ENCODE assay signal across 10 mouse cellular contexts in genomic region chr11:100640159-100640906, GRCm38 (mm10). TPM values are rescaled to one million over a fixed set of nuclear protein-coding genes. Genes with fewer than 3 reads are reported as not detected.
A peak's percentile ranks its signal among the peaks of the same experiment; 100 is the strongest.
DNase-seq lines count a peak whose midpoint lies in the region; ATAC-seq and TF ChIP-seq lines count a peak whose summit lies in the region.
"Had no signal": no experiment of that assay in that cellular context is flagged by ENCODE, and none has a peak within 500 bp of the region (broad histone marks: within the 10 kb centered on the region; RNA-seq: fewer than 3 reads in every experiment).

No protein-coding gene starts in this region.

- TF ChIP-seq POLR2A in heart, adult 2 months (IDR thresholded peaks at IDR 0.05; ENCODE audit: insufficient read depth, low read depth, low read length), result no peak
- peak; percentile 29; the same call in 1 of the 2 replicates for TF ChIP-seq POLR2A in olfactory bulb, adult 2 months (IDR thresholded peaks at IDR 0.05; ENCODE audit: insufficient read depth, low read depth, low read length)

- WGBS in heart, adult 2 months, result 10% methylated on average over 52 of the region's 52 CpGs
- WGBS in forebrain, embryonic 12.5 days, result 7% methylated on average over 52 of the region's 52 CpGs
- WGBS in liver, embryonic 12.5 days (ENCODE audit: insufficient replicate concordance), result 9% methylated on average over 52 of the region's 52 CpGs
- WGBS in olfactory bulb, adult 2 months, result 8% methylated on average over 52 of the region's 52 CpGs

- H3K27me3 ChIP-seq in heart, adult 2 months (ENCODE audit: control insufficient read depth, insufficient read depth, low read length), result no peaks in the 10 kb centered on the region
- H3K27me3 ChIP-seq in forebrain, embryonic 12.5 days, result peaks cover 44% of the 10 kb centered on the region
- H3K27me3 ChIP-seq in liver, embryonic 12.5 days (replicated peaks), result peaks cover 93% of the 10 kb centered on the region

- peak overlapping the region; percentile 67 for H3K4me2 ChIP-seq in forebrain, embryonic 12.5 days
- peak overlapping the region; percentile 62 for H3K4me2 ChIP-seq in liver, embryonic 12.5 days

- peak; percentile 46; the same call in 1 of the 2 replicates for ATAC-seq in forebrain, embryonic 12.5 days (ENCODE audit: low FRiP score)
- ATAC-seq in liver, embryonic 12.5 days, result no peak; the same call in 1 of the 2 replicates
- ATAC-seq: Patski had no signal

- peak overlapping the region; percentile 3; the same call in 1 of the 2 replicates for H3K9ac ChIP-seq in heart, adult 2 months (ENCODE audit: low read depth, low read length)
- peak overlapping the region; percentile 45; the same call in 1 of the 2 replicates for H3K9ac ChIP-seq in forebrain, embryonic 12.5 days
- H3K9ac ChIP-seq in liver, embryonic 12.5 days, result no peak overlapping the region

- H3K9me3 ChIP-seq in forebrain, embryonic 12.5 days, result no peaks in the 10 kb centered on the region
- H3K9me3 ChIP-seq in liver, embryonic 12.5 days (replicated peaks), result no peaks in the 10 kb centered on the region

- no peak overlapping the region for H3K27ac ChIP-seq in heart, adult 2 months
- H3K27ac ChIP-seq in forebrain, embryonic 12.5 days, result no peak overlapping the region
- no peak overlapping the region for H3K27ac ChIP-seq in liver, embryonic 12.5 days
- 0 out of 2 replicates have a peak overlapping the region, but pooled peaks have one; percentile 1 for H3K27ac ChIP-seq in olfactory bulb, adult 2 months (ENCODE audit: insufficient read depth, low read depth, low read length)
- H3K27ac ChIP-seq: macrophage had no signal

- no peaks in the 10 kb centered on the region for H3K79me2 ChIP-seq in heart, adult 2 months (replicated peaks; ENCODE audit: control insufficient read depth, insufficient read depth, low read length)

- peak; percentile 31 to 48 for DNase-seq in heart, adult 2 months
- no peak for DNase-seq in heart, postnatal 25 days (ENCODE audit: low spot score)
- DNase-seq in ZHBTc4 (ENCODE audit: low read depth, low spot score), result peak; percentile 92
- peak; percentile 48 for DNase-seq in induced T-regulatory cell, adult 2 months (ENCODE audit: low read depth)
- no peak for DNase-seq in ovary, postnatal 10 days (ENCODE audit: low spot score)

- TF ChIP-seq CTCF in heart, adult 2 months (IDR thresholded peaks at IDR 0.05), result peak; percentile 59
- TF ChIP-seq CTCF in olfactory bulb, adult 2 months (IDR thresholded peaks at IDR 0.05; ENCODE audit: insufficient read depth, low read depth, low read length), result peak; percentile 42; the same call in 1 of the 2 replicates

- intact Hi-C loops in heart, adult 2 months (cut with DNase I), result no loop called here
- intact Hi-C loops in heart, postnatal 25 days (cut with DNase I), result no loop called here

- H3K36me3 ChIP-seq in heart, adult 2 months (ENCODE audit: control insufficient read depth, insufficient read depth, low read length), result no peaks in the 10 kb centered on the region
- H3K36me3 ChIP-seq in forebrain, embryonic 12.5 days (replicated peaks), result no peaks in the 10 kb centered on the region
- no peaks in the 10 kb centered on the region for H3K36me3 ChIP-seq in liver, embryonic 12.5 days

- no peaks in the 10 kb centered on the region for H3K4me1 ChIP-seq in heart, adult 2 months (ENCODE audit: control insufficient read depth, insufficient read depth, low read length)
- H3K4me1 ChIP-seq in forebrain, embryonic 12.5 days, result peaks cover 9% of the 10 kb centered on the region
- 0 out of 2 replicates have a peak, but pooled peaks cover 6% of the 10 kb centered on the region for H3K4me1 ChIP-seq in liver, embryonic 12.5 days
- H3K4me1 ChIP-seq in olfactory bulb, adult 2 months (ENCODE audit: control insufficient read depth, insufficient read depth, low read length), result peaks cover 22% of the 10 kb centered on the region

- no peak for TF ChIP-seq EP300 in heart, adult 2 months (IDR thresholded peaks at IDR 0.05; ENCODE audit: insufficient read depth, low read depth, low read length)

- H3K4me3 ChIP-seq in heart, adult 2 months, result peak overlapping the region; percentile 7; the same call in 1 of the 2 replicates
- H3K4me3 ChIP-seq in forebrain, embryonic 12.5 days (replicated peaks), result peak overlapping the region; percentile 39
- H3K4me3 ChIP-seq in liver, embryonic 12.5 days, result peak overlapping the region; percentile 28
- H3K4me3 ChIP-seq in olfactory bulb, adult 2 months (ENCODE audit: insufficient read depth, low read depth, low read length), result peak overlapping the region; percentile 51

RNA-seq across cellular contexts. Expression of gene Dnajc7, which starts 20.4 kb away (rescaled TPM):
- 100 to 1,000 TPM; 107 to 121 TPM for total RNA-seq in heart, adult 2 months (2021)
- 46.1 and 77.8 TPM in 2 replicates for polyA plus RNA-seq in heart, adult 2 months (2012; rRNA removed)
- total RNA-seq in heart, postnatal 25 days (2021), result 100 to 1,000 TPM; 121 to 124 TPM
- polyA plus RNA-seq in forebrain, embryonic 12.5 days (2016; fragmentation: Nextera tagmentation; extraction: Ambion mirVana), result 299 and 310 TPM in 2 replicates
- polyA plus RNA-seq in liver, embryonic 12.5 days (2016; fragmentation: Nextera tagmentation; extraction: Ambion mirVana), result 109 and 122 TPM in 2 replicates
- 670 TPM in 1 of 2 replicates, not detected in the other for polyA plus RNA-seq in olfactory bulb, adult 2 months (2012; ENCODE audit: insufficient read depth, insufficient read length, low replicate concordance, missing spikeins)

RNA-seq across cellular contexts. Expression of gene Nkiras2, which starts 21.3 kb away (rescaled TPM):
- 10 to 100 TPM; 49.5 to 50.3 TPM for total RNA-seq in heart, adult 2 months (2021)
- polyA plus RNA-seq in heart, adult 2 months (2012; rRNA removed), result 91.2 and 107 TPM in 2 replicates
- total RNA-seq in heart, postnatal 25 days (2021), result 10 to 100 TPM; 57.3 to 58.0 TPM
- polyA plus RNA-seq in forebrain, embryonic 12.5 days (2016; fragmentation: Nextera tagmentation; extraction: Ambion mirVana), result 87.1 and 90.2 TPM in 2 replicates
- polyA plus RNA-seq in liver, embryonic 12.5 days (2016; fragmentation: Nextera tagmentation; extraction: Ambion mirVana), result 22.5 and 24.4 TPM in 2 replicates
- polyA plus RNA-seq in olfactory bulb, adult 2 months (2012; ENCODE audit: insufficient read depth, insufficient read length, low replicate concordance, missing spikeins), result not detected in 2 replicates

RNA-seq across cellular contexts. Expression of gene Zfp385c, which starts 51.9 kb away (rescaled TPM):
- under 1 TPM; 0.34 to 0.48 TPM for total RNA-seq in heart, adult 2 months (2021)
- polyA plus RNA-seq in heart, adult 2 months (2012; rRNA removed), result 0.59 and 0.61 TPM in 2 replicates
- under 1 TPM; 0.31 to 0.47 TPM for total RNA-seq in heart, postnatal 25 days (2021)
- polyA plus RNA-seq in forebrain, embryonic 12.5 days (2016; fragmentation: Nextera tagmentation; extraction: Ambion mirVana), result 0.12 and 0.61 TPM in 2 replicates
- polyA plus RNA-seq in liver, embryonic 12.5 days (2016; fragmentation: Nextera tagmentation; extraction: Ambion mirVana), result 0.32 TPM in 1 of 2 replicates, not detected in the other
- not detected in 2 replicates for polyA plus RNA-seq in olfactory bulb, adult 2 months (2012; ENCODE audit: insufficient read depth, insufficient read length, low replicate concordance, missing spikeins)
- polyA plus RNA-seq: Patski had no signal

Comparison
In these comparisons a context has a peak if more than half of its experiments do, and no peak if none do; other contexts are left out.
1. DNase-seq: peak in heart, adult 2 months (2 of 2), ZHBTc4 (single experiment) and induced T-regulatory cell, adult 2 months (single experiment); none in heart, postnatal 25 days (single experiment) and ovary, postnatal 10 days (single experiment).
2. Peak in every context shown above with its lines, with median percentiles within 50 percentile points of each other: H3K4me3 ChIP-seq.